Mouse (Mus musculus): Measurements from ENCODE around the gene Cacng1. TPM values are rescaled to one million over a fixed set of nuclear protein-coding genes. Genes with fewer than 3 reads are reported as not detected.

Cacng1 gene
- polyA plus RNA-seq, 2 experiments = 13.1 to 14.4 TPM

DNA sequence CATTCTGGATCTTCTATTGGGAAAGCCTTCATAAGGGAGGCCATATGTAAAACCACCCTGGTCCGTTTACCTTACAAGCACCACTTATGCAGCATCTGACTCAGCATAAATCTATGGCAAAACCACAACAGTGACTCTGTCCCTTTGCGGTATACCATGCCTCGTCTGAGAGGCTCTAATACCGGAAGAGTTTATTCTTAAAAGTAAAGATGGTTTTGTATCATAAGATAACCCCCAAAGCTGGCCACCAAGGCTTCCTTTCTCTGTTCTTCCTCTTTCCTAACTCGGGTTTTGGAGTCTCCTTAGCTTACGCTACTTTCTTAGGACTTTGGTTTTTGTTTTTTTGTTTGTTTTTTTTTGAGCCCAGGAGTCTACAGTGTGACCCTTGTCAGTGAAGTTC, 23.0 kb downstream of the Cacng1 start:
- WGBS = 85% methylated on average over 6 of the region's 6 CpGs

DNA sequence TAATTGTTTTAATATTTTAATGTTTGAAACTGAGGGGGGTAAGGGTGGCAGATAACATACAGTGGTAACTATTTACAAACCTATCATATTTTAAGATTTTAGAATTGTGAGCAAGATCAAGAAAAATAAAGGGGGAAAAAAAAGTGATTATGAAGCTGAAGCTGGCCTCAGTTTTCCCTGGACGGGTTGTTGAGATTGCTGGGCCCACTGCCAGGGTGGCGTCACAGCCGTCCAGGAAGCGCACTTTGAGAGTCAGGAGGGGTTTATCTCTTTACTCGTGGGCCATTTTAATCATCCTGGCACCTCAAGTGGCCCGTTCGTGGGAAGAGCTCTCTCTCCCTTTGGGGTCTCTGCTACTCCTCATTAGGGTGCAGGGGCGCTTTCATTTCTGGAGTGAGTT, 24.8 kb downstream of the Cacng1 start:
- ATAC-seq (ENCODE audit: low FRiP score, low read depth) = no peak

More for the DNA sequence above, 23.0 kb downstream of the Cacng1 start:
- ATAC-seq (ENCODE audit: low FRiP score, low read depth) (no peak), DNase-seq (ENCODE audit: low spot score) (no peak)
- no peak overlapping the region for H3K4me3 ChIP-seq (replicated peaks; ENCODE audit: low read length)
- TF ChIP-seq POLR2A (IDR thresholded peaks at IDR 0.05; ENCODE audit: borderline replicate concordance, extremely low read depth, insufficient read depth, insufficient read length) = no peak
- no peaks in the 10 kb centered on the region for H3K4me1 ChIP-seq (ENCODE audit: control insufficient read depth, insufficient read depth, low read length)
- H3K9ac ChIP-seq (ENCODE audit: low read depth, low read length, severe bottlenecking) = no peak overlapping the region
- H3K36me3 ChIP-seq (ENCODE audit: control insufficient read depth, insufficient read depth, low read length) = peaks cover 8% of the 10 kb centered on the region
- no peak overlapping the region for H3K27ac ChIP-seq (replicated peaks; ENCODE audit: low read depth, low read length)
- no peaks in the 10 kb centered on the region for H3K27me3 ChIP-seq (ENCODE audit: control insufficient read depth, insufficient read depth, low read length)
- H3K4me2 ChIP-seq (replicated peaks; ENCODE audit: low read depth, low read length, severe bottlenecking) = no peak overlapping the region
- no peaks in the 10 kb centered on the region for H3K9me3 ChIP-seq (ENCODE audit: control insufficient read depth, low read length)

DNA sequence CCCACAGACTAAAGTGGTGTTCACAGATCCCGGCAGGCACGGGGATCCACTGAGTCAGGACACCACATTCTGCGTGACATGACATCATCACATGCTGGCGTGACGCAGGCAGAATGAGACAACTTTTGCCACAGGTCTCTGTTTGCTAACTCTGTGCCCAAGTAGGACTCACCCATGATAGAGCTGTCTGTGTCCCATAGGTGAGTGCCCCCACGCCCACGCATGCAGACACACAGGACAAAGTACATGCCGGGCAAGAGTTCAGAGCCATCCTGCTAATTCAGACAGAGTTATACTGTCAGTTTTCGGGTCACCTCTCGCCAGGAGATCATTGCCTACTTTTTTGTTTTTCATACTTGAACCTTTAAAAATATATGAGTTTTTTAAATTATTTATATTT, 27.8 kb downstream of the Cacng1 start:
- TF ChIP-seq POLR2A (IDR thresholded peaks at IDR 0.05; ENCODE audit: borderline replicate concordance, extremely low read depth, insufficient read depth, insufficient read length) = no peak
- 97% methylated on average over 10 of the region's 10 CpGs for WGBS
- H3K36me3 ChIP-seq (ENCODE audit: control insufficient read depth, insufficient read depth, low read length) = peaks cover 36% of the 10 kb centered on the region
- no peak overlapping the region for H3K27ac ChIP-seq (replicated peaks; ENCODE audit: low read depth, low read length)
- no peak for DNase-seq (ENCODE audit: low spot score)
- H3K27me3 ChIP-seq (ENCODE audit: control insufficient read depth, insufficient read depth, low read length) = no peaks in the 10 kb centered on the region
- H3K4me2 ChIP-seq (replicated peaks; ENCODE audit: low read depth, low read length, severe bottlenecking) = no peak overlapping the region
- no peak overlapping the region for H3K4me3 ChIP-seq (replicated peaks; ENCODE audit: low read length)
- H3K4me1 ChIP-seq (ENCODE audit: control insufficient read depth, insufficient read depth, low read length) = no peaks in the 10 kb centered on the region
- H3K9ac ChIP-seq (ENCODE audit: low read depth, low read length, severe bottlenecking) = no peak overlapping the region
- no peaks in the 10 kb centered on the region for H3K9me3 ChIP-seq (ENCODE audit: control insufficient read depth, low read length)
- ATAC-seq (ENCODE audit: low FRiP score, low read depth) = no peak

More for the DNA sequence above, 24.8 kb downstream of the Cacng1 start:
- H3K4me1 ChIP-seq (ENCODE audit: control insufficient read depth, insufficient read depth, low read length) = no peaks in the 10 kb centered on the region
- no peak overlapping the region for H3K4me2 ChIP-seq (replicated peaks; ENCODE audit: low read depth, low read length, severe bottlenecking)
- H3K9me3 ChIP-seq (ENCODE audit: control insufficient read depth, low read length) = no peaks in the 10 kb centered on the region
- no peak overlapping the region for H3K27ac ChIP-seq (replicated peaks; ENCODE audit: low read depth, low read length)
- no peak overlapping the region for H3K9ac ChIP-seq (ENCODE audit: low read depth, low read length, severe bottlenecking)
- no peak overlapping the region for H3K4me3 ChIP-seq (replicated peaks; ENCODE audit: low read length)
- 78% methylated on average over 8 of the region's 8 CpGs for WGBS
- H3K36me3 ChIP-seq (ENCODE audit: control insufficient read depth, insufficient read depth, low read length) = peaks cover 18% of the 10 kb centered on the region
- no peaks in the 10 kb centered on the region for H3K27me3 ChIP-seq (ENCODE audit: control insufficient read depth, insufficient read depth, low read length)
- no peak for DNase-seq (ENCODE audit: low spot score)
- no peak for TF ChIP-seq POLR2A (IDR thresholded peaks at IDR 0.05; ENCODE audit: borderline replicate concordance, extremely low read depth, insufficient read depth, insufficient read length)

DNA sequence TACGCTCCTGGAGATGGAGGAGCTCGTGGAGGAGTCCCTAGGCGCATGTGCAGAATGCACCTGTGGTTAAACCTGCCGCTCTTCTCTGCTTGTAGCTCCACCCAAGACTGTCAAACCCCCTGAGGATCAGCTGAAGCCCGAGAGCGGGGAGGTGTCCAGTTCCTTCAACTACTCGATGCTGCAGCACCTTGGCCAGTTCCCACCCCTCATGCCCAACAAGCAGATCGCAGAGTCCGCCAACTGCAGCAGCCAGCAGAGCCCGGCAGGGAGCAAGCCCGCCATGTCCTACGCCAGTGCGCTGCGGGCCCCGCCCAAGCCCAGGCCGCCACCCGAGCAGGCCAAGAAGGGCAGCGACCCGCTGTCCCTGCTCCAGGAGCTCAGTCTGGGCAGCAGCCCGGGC, 30.0 kb downstream of the Cacng1 start:
- H3K4me3 ChIP-seq (replicated peaks; ENCODE audit: low read length) = no peak overlapping the region
- no peak overlapping the region for H3K4me2 ChIP-seq (replicated peaks; ENCODE audit: low read depth, low read length, severe bottlenecking)
- no peaks in the 10 kb centered on the region for H3K4me1 ChIP-seq (ENCODE audit: control insufficient read depth, insufficient read depth, low read length)
- H3K9ac ChIP-seq (ENCODE audit: low read depth, low read length, severe bottlenecking) = no peak overlapping the region
- no peak overlapping the region for H3K27ac ChIP-seq (replicated peaks; ENCODE audit: low read depth, low read length)
- TF ChIP-seq POLR2A (IDR thresholded peaks at IDR 0.05; ENCODE audit: borderline replicate concordance, extremely low read depth, insufficient read depth, insufficient read length) = no peak
- peaks cover 36% of the 10 kb centered on the region for H3K36me3 ChIP-seq (ENCODE audit: control insufficient read depth, insufficient read depth, low read length)
- DNase-seq (ENCODE audit: low spot score) (no peak), ATAC-seq (ENCODE audit: low FRiP score, low read depth) (no peak)
- no peaks in the 10 kb centered on the region for H3K27me3 ChIP-seq (ENCODE audit: control insufficient read depth, insufficient read depth, low read length)
- no peaks in the 10 kb centered on the region for H3K9me3 ChIP-seq (ENCODE audit: control insufficient read depth, low read length)
- 89% methylated on average over 17 of the region's 20 CpGs for WGBS

DNA sequence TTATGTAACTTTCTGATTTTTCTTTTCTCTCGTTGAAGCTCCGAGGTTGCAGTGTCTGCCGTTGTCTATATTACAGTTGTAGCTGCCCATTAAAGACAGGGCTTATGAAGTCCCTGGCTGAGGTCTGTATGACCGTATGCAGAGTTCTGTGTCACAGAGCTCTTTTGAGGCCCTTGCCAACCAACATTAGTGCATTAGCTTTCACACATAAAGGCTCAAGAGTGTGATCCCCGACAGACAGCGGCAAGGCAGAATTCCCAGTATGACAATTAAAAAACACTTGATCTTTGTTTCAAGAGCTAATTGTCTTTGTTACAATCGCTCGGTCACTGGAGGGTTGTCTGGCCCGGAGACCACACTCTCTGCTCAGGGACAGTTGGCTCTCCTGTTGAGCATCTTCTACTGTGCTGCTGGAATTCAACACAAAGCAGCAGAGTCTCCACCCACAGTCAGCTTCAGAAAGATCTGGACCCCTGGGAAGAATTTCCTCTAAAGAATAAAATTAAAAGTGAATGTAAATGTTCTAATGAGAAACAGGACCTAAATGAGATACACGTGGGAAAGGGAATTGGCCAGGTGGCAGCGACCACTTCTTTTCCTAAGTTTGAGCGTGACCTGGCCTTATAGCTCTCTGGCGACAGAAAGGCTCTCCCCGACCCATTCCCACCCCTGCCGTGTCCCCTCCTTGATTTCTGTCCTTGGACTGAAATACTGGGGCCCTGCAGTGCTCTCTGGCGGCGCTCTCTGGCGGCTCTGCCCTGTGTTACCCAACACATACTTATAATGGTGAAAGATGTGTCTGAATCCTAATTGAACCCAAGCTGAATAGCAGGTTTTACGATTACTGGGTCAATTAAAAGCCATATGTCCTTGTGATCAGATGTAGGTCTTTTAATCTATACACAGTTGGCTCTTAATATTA, 32.5 kb downstream of the Cacng1 start:
- WGBS = 36% methylated on average over 19 of the region's 19 CpGs
- DNase-seq (ENCODE audit: low spot score) = no peak
- no peak for TF ChIP-seq POLR2A (IDR thresholded peaks at IDR 0.05; ENCODE audit: borderline replicate concordance, extremely low read depth, insufficient read depth, insufficient read length)

More for the DNA sequence above, 32.5 kb downstream of the Cacng1 start:
- H3K9ac ChIP-seq (ENCODE audit: low read depth, low read length, severe bottlenecking) = no peak overlapping the region
- H3K27me3 ChIP-seq (ENCODE audit: control insufficient read depth, insufficient read depth, low read length) = no peaks in the 10 kb centered on the region
- H3K36me3 ChIP-seq (ENCODE audit: control insufficient read depth, insufficient read depth, low read length) = peaks cover 33% of the 10 kb centered on the region
- no peak overlapping the region for H3K4me3 ChIP-seq (replicated peaks; ENCODE audit: low read length)
- H3K27ac ChIP-seq (replicated peaks; ENCODE audit: low read depth, low read length) = no peak overlapping the region
- no peak for ATAC-seq (ENCODE audit: low FRiP score, low read depth)
- H3K4me1 ChIP-seq (ENCODE audit: control insufficient read depth, insufficient read depth, low read length) = no peaks in the 10 kb centered on the region
- no peaks in the 10 kb centered on the region for H3K9me3 ChIP-seq (ENCODE audit: control insufficient read depth, low read length)
- H3K4me2 ChIP-seq (replicated peaks; ENCODE audit: low read depth, low read length, severe bottlenecking) = no peak overlapping the region

All from limb, embryonic 14.5 days (tissue).